Mouse (Mus musculus) lung, postnatal 0 days (tissue): ENCODE results near the gene Frat2.

ENCODE experiments used
- CTCF ChIP-seq: IDR thresholded peaks from 2 replicates; pipeline ENCODE4 v1.5.1; 2016; ENCODE audit warnings: antibody characterized with exemption, mild to moderate bottlenecking
- EP300 ChIP-seq: IDR thresholded peaks from 2 replicates; pipeline ENCODE4 v1.6.1; 2016; ENCODE audit warnings: antibody characterized with exemption, mild to moderate bottlenecking, control low read depth

GRCm38 (mm10) chr19:41839685-41840084, 8.2 kb downstream of the Frat2 start:
- TF ChIP-seq CTCF (no peak), EP300 (no peak)
